Mouse (Mus musculus) hindbrain, postnatal 0 days (tissue): ENCODE measurements around the gene 1700001L19Rik. TPM values are rescaled to one million over a fixed set of nuclear protein-coding genes. Genes with fewer than 3 reads are reported as not detected.

Experiments
- ATAC-seq: fragments of 200-750 bp; cut with Nextera tagmentation; 2 replicates; pipeline ENCODE4 v1.8.0; 2017; ENCODE audit warnings: mild to moderate bottlenecking, moderate TSS enrichment, moderate library complexity
- DNase-seq: peaks from one replicate; pipeline ENCODE4 v3.0.0-alpha.2; 2015; ENCODE audit warnings: low spot score
- H3K27ac ChIP-seq: fragments of 300-500 bp; sonication (generic); 2 replicates; pipeline ENCODE4 v1.5.1; 2014; ENCODE audit warnings: mild to moderate bottlenecking
- H3K27me3 ChIP-seq: fragments of 300-500 bp; sonication (generic); 2 replicates; pipeline ENCODE4 v1.6.1; 2014; ENCODE audit warnings: low read length, mixed read lengths; ENCODE audit not compliant: insufficient read depth
- H3K36me3 ChIP-seq: fragments of 300-500 bp; sonication (generic); 2 replicates; pipeline ENCODE4 v1.6.1; 2014; ENCODE audit warnings: low read length, mixed read lengths; ENCODE audit not compliant: insufficient read depth
- H3K4me1 ChIP-seq: fragments of 300-500 bp; sonication (generic); 2 replicates; pipeline ENCODE4 v1.6.1; 2014; ENCODE audit warnings: antibody characterized with exemption, low read length, mixed read lengths; ENCODE audit not compliant: insufficient read depth
- H3K4me2 ChIP-seq: fragments of 300-500 bp; sonication (generic); 2 replicates; pipeline ENCODE4 v1.6.1; 2014; ENCODE audit warnings: low read depth, mild to moderate bottlenecking, low read length, moderate library complexity, mixed read lengths
- H3K4me3 ChIP-seq: fragments of 300-500 bp; sonication (generic); 2 replicates; pipeline ENCODE4 v1.5.1; 2014; ENCODE audit warnings: low read length
- H3K9ac ChIP-seq: fragments of 300-500 bp; sonication (generic); replicated peaks from 2 replicates; pipeline ENCODE4 v1.6.1; 2014; ENCODE audit warnings: mild to moderate bottlenecking, low read length, moderate library complexity, mixed read lengths
- H3K9me3 ChIP-seq: fragments of 300-500 bp; sonication (generic); 2 replicates; pipeline ENCODE4 v1.6.1; 2016; ENCODE audit warnings: low read length, mixed read lengths
- CTCF ChIP-seq: IDR thresholded peaks from 2 replicates; pipeline ENCODE4 v1.5.1; 2016; ENCODE audit warnings: antibody characterized with exemption, control low read depth, low read depth
- WGBS: fragments of 180-500 bp; shearing (Covaris S2); extraction: QIAGEN DNeasy Blood & Tissue Kit; methylation state at CpG from one replicate; pipeline ENCODE4 v1.1.7; 2014; 5-methylcytosine and 5-hydroxymethylcytosine counted together
- polyA plus RNA-seq: library from polyadenylated mRNA; unstranded; fragments of >200 nt; fragmentation: Nextera tagmentation; extraction: Ambion mirVana; gene quantifications from 2 replicates; pipeline ENCODE4 v1.2.1, GENCODE M21; 2015
- total RNA-seq: library from RNA; depleted of rRNA; stranded (reverse); fragments of >200 nt; gene quantifications from 2 replicates; pipeline ENCODE4 v1.2.3, GENCODE M21; 2014; rRNA removed

1700001L19Rik gene
- total and polyA plus RNA-seq, 2 experiments from 2014 or later: 3.3 to 13.5 TPM

DNA sequence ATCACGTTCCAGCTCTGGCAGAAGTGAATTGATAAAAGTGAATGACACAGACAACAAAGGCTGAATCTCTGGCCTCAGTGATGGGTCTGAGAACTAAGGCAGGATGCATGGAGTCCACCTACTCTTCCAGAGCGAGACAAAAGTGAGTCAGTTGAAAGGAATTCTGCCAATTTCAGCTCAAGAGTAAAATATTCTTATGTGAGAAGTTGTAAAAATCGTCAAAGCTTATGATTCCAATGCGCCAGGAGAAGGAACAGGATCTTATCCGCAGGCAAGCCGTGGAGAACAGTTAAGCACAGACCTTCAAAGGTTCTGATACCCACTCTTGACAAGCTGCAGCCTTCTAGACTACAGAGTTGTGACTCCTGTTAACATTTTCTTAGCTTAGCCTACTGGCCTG, 5.9 kb downstream of the 1700001L19Rik start:
- H3K36me3 ChIP-seq: no peaks in the 10 kb centered on the region
- TF ChIP-seq CTCF: no peak
- no peak overlapping the region for H3K9ac ChIP-seq
- H3K27me3 ChIP-seq: no peaks in the 10 kb centered on the region
- no peak for DNase-seq
- no peak for ATAC-seq
- H3K4me1 ChIP-seq: no peaks in the 10 kb centered on the region; the same call in none of the 2 replicates
- no peak overlapping the region for H3K4me2 ChIP-seq
- H3K4me3 ChIP-seq: no peak overlapping the region
- H3K9me3 ChIP-seq: no peaks in the 10 kb centered on the region
- H3K27ac ChIP-seq: no peak overlapping the region
- WGBS: 80% methylated on average over 6 of the region's 6 CpGs

DNA sequence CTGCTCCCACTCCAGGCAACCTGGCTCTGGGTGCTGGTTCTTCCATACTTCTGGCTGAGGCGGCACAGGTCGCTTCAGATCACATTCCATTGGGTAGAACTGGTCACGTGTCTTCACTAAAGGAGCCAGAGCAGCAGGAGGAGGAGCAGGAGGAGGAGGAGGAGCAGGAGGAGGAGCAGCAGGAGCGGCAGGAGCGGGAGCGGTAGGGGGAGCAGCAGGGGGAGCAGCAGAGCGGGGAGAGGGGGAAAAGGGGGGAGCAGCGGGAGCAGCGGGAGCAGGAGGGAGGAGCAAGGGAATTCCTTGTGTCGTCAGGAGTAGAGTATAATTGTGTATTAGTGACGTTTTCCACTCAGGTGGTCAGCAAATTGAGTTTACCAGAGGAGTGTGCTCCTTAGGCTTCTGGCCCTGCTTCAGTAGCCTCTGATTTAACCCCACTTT, 8.5 kb downstream of the 1700001L19Rik start:
- Histone ChIP-seq H3K4me1 (no peaks in the 10 kb centered on the region; the same call in none of the 2 replicates), H3K27ac (no peak overlapping the region), H3K4me3 (peak overlapping the region; percentile 23), H3K9ac (no peak overlapping the region), H3K36me3 (no peaks in the 10 kb centered on the region), H3K27me3 (no peaks in the 10 kb centered on the region), H3K4me2 (peak overlapping the region; percentile 49), H3K9me3 (no peaks in the 10 kb centered on the region)
- ATAC-seq (peak; percentile 83), DNase-seq (peak; percentile 64)
- 2% methylated on average over 11 of the region's 11 CpGs for WGBS
- TF ChIP-seq CTCF: 0 out of 2 replicates have a peak, but pooled peaks have one; percentile 12

DNA sequence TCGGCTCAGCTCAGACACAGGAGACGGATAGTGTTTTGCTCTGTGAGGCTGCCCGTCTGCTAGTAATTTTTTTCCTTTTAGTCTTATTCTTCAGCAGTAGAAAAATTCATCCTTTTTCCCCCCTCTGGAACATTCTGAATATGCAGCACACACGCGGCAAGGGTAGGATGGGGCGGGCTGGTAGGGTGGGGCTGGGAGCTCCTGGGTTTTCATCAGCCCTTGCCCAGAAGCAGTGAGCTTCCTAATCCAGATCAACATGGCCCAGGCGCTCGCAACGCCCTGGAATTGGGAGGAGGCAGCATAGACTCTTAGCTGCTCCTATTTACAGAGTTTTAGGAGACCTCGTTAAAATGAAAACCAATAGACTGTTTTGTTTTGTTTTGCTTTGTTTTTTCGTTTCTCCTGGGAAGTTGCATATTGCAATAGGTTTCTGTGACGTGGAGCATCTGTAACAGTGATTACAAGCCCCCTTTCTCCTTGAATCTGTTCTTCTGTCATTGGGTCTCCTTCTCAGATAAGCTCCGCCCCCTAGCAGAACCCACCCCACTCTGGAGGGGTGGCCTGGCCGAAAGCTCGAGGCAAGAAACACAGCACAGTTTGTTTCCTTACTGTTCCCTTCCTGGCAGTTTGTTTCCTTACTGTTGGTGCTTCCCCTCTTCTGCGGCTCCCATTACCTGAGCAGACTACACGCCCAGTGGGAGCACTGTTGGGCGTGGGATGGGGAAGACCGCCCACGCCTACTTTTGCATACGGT, 10.6 kb downstream of the 1700001L19Rik start:
- H3K4me1 ChIP-seq: no peaks in the 10 kb centered on the region; the same call in 1 of the 2 replicates
- ATAC-seq (peak; percentile 66), DNase-seq (peak; percentile 31)
- 48% methylated on average over 21 of the region's 21 CpGs for WGBS
- H3K9ac ChIP-seq: 0 out of 2 replicates have a peak overlapping the region, but pooled peaks have one; percentile 2
- H3K27me3 ChIP-seq: no peaks in the 10 kb centered on the region
- H3K4me2 ChIP-seq: peak overlapping the region; percentile 31
- no peaks in the 10 kb centered on the region for H3K36me3 ChIP-seq
- H3K27ac ChIP-seq: peak overlapping the region; percentile 6; the same call in 1 of the 2 replicates
- no peak overlapping the region for H3K4me3 ChIP-seq
- no peak for TF ChIP-seq CTCF
- no peaks in the 10 kb centered on the region for H3K9me3 ChIP-seq

DNA sequence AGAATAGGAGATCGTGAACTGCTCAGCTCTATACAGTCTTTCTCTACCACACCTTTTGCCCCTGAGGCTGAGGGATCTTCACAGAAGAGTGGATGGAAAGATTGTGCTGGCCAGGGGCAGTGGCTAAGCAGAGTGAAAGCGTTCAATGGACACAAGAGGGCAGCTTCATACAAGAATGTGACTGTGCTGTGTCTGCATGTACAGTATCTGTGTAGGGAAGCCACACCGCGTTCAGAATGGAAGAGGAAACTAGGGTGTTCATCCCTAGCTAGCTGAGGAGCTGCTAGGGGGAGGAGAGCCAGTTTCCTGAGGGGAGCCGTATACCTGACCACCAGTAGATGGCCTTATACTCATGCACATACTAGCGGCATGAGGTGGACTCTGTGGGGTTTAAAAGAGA, 25.6 kb downstream of the 1700001L19Rik start:
- ATAC-seq (peak; percentile 91), DNase-seq (peak; percentile 79)
- no peaks in the 10 kb centered on the region for H3K36me3 ChIP-seq
- no peaks in the 10 kb centered on the region for H3K4me1 ChIP-seq
- no peaks in the 10 kb centered on the region for H3K9me3 ChIP-seq
- TF ChIP-seq CTCF: peak; percentile 77; the same call in 1 of the 2 replicates
- H3K4me3 ChIP-seq: no peak overlapping the region
- no peak overlapping the region for H3K4me2 ChIP-seq
- 57% methylated on average over 6 of the region's 6 CpGs for WGBS
- H3K9ac ChIP-seq: no peak overlapping the region
- no peaks in the 10 kb centered on the region for H3K27me3 ChIP-seq
- H3K27ac ChIP-seq: no peak overlapping the region

DNA sequence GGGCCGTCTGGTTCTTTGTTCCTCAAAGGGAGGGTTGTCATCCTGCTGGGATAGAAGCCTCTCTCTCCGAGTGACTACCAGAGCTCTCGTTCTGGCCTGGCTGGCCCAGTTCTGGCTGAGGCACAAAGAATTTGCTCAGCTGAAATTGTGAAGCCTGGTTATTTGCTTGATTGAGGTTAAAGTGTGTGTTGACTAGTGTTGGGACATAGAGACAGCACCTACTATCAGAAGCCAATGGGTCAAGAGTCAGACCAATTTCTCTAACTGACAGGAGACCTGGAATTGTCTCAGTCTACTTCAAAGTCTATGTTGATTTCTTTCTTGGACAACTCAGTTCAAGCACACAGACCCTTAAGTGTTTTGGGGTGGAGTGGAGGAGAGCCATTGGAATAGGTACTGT, 29.8 kb downstream of the 1700001L19Rik start:
- ATAC-seq (no peak), DNase-seq (no peak)
- Histone ChIP-seq H3K9me3 (no peaks in the 10 kb centered on the region), H3K27ac (no peak overlapping the region), H3K9ac (no peak overlapping the region), H3K4me1 (no peaks in the 10 kb centered on the region), H3K4me3 (no peak overlapping the region), H3K36me3 (no peaks in the 10 kb centered on the region), H3K4me2 (no peak overlapping the region), H3K27me3 (no peaks in the 10 kb centered on the region)
- TF ChIP-seq CTCF: no peak
- WGBS: 69% methylated on average over 3 of the region's 3 CpGs

DNA sequence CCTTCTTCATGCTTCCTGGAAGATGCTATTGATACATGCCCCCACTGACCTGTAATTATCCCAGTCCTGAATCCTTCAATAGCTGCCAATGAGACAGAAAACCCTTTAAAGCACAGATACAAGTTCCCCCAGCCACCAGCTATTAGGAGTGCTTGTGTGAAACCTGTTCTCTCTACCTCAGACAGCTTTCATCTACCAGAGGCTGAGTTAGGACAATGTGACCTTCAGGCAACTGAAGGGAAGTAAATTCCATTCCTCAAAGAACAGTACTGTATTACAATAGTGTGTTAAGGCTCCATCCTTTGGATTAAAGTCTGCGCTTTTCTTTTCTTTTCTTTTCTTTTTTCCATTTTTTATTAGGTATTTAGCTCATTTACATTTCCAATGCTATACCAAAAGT, 45.6 kb downstream of the 1700001L19Rik start:
- H3K36me3 ChIP-seq: no peaks in the 10 kb centered on the region
- H3K4me1 ChIP-seq: no peaks in the 10 kb centered on the region
- H3K27me3 ChIP-seq: no peaks in the 10 kb centered on the region
- H3K9ac ChIP-seq: no peak overlapping the region
- WGBS: 90% methylated on average over 1 of the region's 1 CpGs
- no peak overlapping the region for H3K4me3 ChIP-seq
- H3K27ac ChIP-seq: no peak overlapping the region
- no peak for TF ChIP-seq CTCF
- DNase-seq (no peak), ATAC-seq (no peak)
- no peak overlapping the region for H3K4me2 ChIP-seq
- H3K9me3 ChIP-seq: no peaks in the 10 kb centered on the region

Other genes starting within 250 kb of the 1700001L19Rik start
- 10.1 and 18.0 TPM in 2 replicates for gene Mtrr, start 15.3 kb upstream of the 1700001L19Rik start, total RNA-seq
- gene Mtrr, start 15.3 kb upstream of the 1700001L19Rik start, polyA plus RNA-seq: 8.2 and 10.3 TPM in 2 replicates
- 11.3 and 13.9 TPM in 2 replicates for gene Fastkd3, start 15.2 kb upstream of the 1700001L19Rik start, total RNA-seq
- gene Fastkd3, start 15.2 kb upstream of the 1700001L19Rik start, polyA plus RNA-seq: 19.2 and 20.7 TPM in 2 replicates